Mouse (Mus musculus) spleen, adult 2 months (tissue): ENCODE data around the gene Ppp1r13l.

Experiments
- CTCF ChIP-seq: fragments of 200-500 bp; IDR thresholded peaks from 2 replicates; pipeline ENCODE4 v1.5.1; 2011; ENCODE audit warnings: mild to moderate bottlenecking, inconsistent platforms; ENCODE audit not compliant: insufficient read depth, insufficient read length, insufficient replicate concordance; ENCODE audit errors: extremely low read depth
- POLR2A ChIP-seq: fragments of 200-500 bp; IDR thresholded peaks from 2 replicates; pipeline ENCODE4 v1.6.1; 2011; ENCODE audit warnings: low read depth, low read length, inconsistent platforms

DNA sequence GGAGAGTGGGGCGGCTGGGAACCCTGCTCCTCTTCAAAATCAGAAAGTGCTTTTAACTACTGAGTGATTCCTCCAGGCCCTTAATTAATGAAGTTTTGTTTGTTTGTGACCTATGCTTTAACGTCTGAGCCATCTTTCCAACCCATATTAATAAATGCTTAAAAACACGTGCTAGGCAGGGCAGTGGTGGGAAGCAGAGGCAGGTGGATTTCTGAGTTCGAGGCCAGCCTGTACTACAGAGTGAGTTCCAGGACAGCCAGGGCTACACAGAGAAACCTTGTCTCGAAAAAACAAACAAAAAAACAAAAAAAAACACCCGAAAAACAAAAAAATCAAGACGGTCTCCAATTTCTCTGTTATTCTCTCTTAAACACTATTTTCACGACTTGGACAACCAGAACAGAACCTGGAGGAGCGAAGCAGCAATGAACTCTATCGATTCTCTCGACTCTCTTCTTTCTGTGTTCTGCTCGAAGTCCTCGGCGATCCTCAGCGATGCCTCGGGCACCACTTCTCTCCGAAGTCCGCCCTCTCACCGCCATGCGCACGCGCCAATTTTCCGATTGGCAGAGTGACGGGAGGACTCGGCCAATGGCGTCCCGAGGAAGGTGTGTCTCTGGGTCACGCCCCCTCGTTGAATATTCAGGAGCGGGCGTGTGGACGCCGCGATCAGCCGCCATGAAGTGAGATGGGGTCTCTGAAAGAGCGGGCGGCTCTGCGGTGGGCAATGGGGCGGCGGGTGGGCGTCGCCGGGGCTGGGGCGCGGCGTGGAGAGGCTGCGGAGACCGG, 22.0 kb downstream of the Ppp1r13l start, which contains the start of gene Ercc2:
- TF ChIP-seq POLR2A (no peak), CTCF (no peak)
